Mouse (Mus musculus) neutrophil, adult 59 days (primary cell): ENCODE results near the gene Gne. TPM values are rescaled to one million over a fixed set of nuclear protein-coding genes. Genes with fewer than 3 reads are reported as not detected.

Source experiments
- total RNA-seq, 2 experiments: library from RNA; stranded (reverse); gene quantifications; 1 replicate in 1 of 2; 2 replicates in 1 of 2; pipeline ENCODE4 v1.2.4; 2023

Gne gene
- total RNA-seq: 10 to 100 TPM; 21.1 to 28.8 TPM

GRCm38 (mm10) chr4:44083945-44084344 lies at the start of gene Gne:
Gne (minus strand) TSS chr4:44084177.

DNA sequence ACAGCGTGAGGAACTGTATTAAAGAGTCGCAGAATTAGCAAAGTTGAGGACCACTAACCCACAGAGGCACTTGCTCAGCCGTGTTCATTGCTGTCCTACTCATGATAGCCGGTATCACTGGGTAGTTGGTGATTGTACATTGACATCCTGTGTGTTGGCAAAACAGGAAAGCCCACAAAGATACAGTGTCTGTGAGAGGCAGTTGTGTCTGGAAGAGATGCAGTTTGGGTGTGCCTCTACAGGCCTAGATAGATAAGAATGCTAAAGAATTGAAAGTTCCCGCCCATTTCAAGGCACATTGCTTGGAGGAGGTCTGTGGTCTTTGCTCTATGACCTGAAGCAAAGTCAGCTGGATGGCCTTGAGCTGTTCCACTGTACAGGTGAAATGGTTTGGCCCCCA lies 79.9 kb downstream of the Gne start, which contains the start of gene Clta:
Clta (plus strand) TSS at position 327 of the 400 bp plus-strand sequence.

Other genes with a start within 250 kb of the Gne start
- not detected for gene Olfr157, start 244.0 kb downstream of the Gne start, total RNA-seq
- not detected for gene Olfr155, start 232.6 kb downstream of the Gne start, total RNA-seq
- 10 to 100 TPM; 10.7 to 18.1 TPM for gene Reck, start 208.6 kb downstream of the Gne start, total RNA-seq
- 100 to 1,000 TPM; 159 to 162 TPM for gene Glipr2, start 126.8 kb downstream of the Gne start, total RNA-seq
- 1 to 10 TPM; 1.1 to 1.8 TPM for gene Ccin, start 100.7 kb downstream of the Gne start, total RNA-seq
- 100 to 1,000 TPM; 164 to 202 TPM for gene Clta, start 79.7 kb downstream of the Gne start, total RNA-seq
- gene Rnf38, start 149.6 kb upstream of the Gne start, total RNA-seq: 100 to 1,000 TPM; 119 to 120 TPM
- 10 to 100 TPM; 12.9 to 13.8 TPM for gene Melk, start 216.7 kb upstream of the Gne start, total RNA-seq